Mouse (Mus musculus): ENCODE results near the gene Gse1.

Gene Gse1

DNA sequence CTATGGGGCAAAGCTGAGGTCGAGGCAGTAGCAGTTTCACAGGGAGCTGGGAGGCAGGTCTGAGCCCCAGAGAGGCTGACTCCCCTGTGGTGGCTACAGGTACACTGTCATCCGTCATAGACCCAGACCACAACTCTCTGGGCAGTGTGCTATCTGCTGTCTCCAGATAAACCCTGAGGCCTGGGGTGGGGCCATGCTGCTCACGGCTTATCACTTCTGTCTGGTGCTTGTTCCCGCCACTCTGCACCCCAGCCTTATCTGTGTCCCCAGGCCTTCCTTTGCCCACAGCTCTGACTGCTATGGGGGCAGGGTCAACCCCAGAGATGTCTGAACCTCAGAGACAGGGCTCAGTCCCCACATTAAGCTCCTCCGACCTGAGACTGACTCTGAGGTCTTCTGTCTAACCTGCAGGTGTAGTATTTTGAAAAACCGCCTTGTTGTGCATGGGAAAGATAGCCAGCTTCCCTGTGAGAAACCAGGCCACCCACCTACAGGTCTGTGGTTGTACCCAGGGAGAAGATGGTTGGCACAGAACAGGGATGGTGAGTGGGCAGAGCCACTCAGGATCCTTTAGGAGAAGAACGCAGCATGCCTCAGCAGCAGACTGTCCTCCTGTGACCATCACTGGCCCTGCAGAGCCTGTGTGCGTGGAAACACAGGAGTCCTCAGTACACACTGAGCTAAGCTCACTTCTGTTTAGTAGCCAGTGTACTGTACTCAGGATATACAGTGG, 143.6 kb downstream of the Gse1 start:
- DNase-seq (ENCODE audit: low read depth in 1 of 2, low spot score in 2 of 2), result no peak

DNA sequence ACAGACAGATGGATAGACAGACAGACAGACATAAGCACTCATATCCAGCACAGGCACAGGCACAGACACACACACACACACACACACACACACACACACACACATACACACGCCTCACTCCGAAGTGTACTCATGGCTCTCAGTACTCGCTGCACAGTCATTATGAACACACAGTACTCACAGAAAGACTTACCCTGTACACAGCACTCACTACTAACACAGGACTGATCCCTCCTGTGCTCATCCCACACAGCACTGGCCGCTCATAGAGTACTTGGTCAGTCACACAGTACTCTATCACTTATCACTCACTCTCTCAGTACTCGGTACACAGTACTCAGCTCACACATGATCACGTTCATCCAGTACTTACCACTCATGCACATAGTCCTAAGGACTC, 144.4 kb downstream of the Gse1 start:
- no peak for DNase-seq (ENCODE audit: low read depth in 1 of 2, low spot score in 2 of 2)

DNA sequence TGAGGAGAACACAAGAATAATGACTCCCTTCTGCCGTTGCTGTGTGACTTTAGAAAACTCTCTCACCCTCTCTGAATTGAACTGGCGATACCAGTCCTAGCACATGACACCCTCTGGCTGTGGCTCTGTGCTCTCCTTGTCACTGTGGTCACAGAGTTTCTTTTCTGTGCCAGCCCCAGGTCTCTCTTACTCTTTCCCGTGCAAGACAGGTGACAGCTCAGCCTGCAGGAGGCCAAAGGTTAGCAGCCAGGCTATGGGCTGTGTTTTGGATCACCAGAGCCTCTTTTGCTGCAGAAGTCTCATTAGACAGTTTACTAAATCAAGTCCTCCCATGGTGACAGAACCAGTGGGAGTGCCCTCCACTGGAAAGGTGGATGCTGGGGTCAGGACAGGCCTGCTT, 145.4 kb downstream of the Gse1 start:
- DNase-seq (ENCODE audit: low read depth in 1 of 2, low spot score in 2 of 2), result no peak

DNA sequence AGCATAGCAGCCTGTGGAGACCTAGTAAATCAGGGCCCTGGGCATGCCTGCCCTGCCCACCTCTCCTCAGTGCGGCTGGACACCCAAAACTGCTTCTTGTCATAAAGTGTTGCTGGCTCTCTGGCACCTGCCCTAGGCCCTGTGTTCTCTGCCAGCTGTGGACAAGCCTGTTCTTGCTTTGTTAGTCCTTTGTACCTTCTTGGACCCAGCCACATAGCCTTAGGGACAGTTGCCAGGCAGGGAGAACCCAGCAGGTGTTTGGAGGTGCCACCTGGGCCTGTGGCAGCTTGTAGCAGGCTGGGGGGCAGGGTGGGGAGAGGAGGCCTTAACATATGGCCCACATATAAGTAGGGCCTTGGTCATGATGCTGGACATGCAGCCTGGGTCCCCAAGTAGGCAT, 145.8 kb downstream of the Gse1 start:
- no peak for DNase-seq (ENCODE audit: low read depth in 1 of 2, low spot score in 2 of 2)

DNA sequence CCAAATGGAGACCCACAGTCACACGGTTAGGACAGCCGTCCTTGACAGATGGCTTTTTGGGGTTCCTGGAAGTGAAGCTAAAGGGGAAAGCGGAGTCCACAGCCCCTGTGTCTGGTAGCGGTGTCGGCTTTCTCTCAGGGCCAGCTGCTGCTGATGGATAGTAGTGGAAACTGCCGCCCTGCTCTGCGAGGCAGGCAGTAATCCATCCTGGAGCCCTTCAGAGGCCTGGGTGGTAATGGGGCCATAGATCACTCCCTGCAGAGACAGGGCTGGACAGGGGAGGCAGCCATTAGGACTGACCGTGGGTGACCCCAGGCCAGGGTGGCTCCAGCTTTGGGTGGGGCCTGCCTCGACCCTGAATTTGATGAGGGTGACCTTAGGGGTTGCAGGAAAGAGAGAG, 146.3 kb downstream of the Gse1 start:
- DNase-seq (ENCODE audit: low read depth in 1 of 2, low spot score in 2 of 2), result no peak

DNA sequence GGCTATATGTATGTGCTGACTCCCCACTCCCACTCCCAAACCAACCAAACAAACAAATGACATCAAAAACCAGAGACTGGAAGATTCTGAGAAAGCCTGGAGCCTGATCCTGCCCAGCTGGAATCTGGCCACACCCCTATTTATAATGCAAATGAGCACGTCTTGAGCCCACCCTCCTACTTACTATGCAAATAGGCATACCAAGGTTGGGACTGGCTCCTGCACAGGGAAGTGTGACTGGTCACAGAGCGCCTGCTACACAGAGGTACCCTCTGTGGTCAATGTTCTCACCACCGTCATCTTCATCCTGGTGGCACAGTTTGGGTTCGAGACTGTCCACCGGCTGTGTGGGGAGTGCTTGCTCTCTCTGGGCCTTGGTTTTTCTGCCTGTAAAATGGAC, 146.9 kb downstream of the Gse1 start:
- DNase-seq (ENCODE audit: low read depth in 1 of 2, low spot score in 2 of 2), result no peak

DNA sequence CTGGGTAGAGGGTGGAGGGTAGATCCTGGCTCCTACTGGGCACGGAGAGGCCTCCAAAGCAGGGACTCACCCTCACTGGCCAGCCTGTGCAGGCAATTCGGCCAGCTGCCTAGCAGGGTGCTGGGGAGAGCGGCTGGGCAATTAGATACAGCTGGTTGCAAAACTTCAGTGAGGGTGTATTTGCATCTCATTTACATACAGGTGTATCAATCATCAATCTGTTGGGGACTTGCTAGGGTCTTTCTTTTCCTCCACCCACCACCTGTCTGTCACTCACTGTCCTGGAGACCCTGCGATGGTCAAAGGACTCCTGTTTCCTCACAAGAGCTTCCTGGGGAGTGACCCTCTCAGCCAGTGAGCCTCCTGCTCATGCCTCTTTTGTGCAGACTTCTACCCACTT, 148.0 kb downstream of the Gse1 start:
- DNase-seq (ENCODE audit: low read depth in 1 of 2, low spot score in 2 of 2), result no peak

DNA sequence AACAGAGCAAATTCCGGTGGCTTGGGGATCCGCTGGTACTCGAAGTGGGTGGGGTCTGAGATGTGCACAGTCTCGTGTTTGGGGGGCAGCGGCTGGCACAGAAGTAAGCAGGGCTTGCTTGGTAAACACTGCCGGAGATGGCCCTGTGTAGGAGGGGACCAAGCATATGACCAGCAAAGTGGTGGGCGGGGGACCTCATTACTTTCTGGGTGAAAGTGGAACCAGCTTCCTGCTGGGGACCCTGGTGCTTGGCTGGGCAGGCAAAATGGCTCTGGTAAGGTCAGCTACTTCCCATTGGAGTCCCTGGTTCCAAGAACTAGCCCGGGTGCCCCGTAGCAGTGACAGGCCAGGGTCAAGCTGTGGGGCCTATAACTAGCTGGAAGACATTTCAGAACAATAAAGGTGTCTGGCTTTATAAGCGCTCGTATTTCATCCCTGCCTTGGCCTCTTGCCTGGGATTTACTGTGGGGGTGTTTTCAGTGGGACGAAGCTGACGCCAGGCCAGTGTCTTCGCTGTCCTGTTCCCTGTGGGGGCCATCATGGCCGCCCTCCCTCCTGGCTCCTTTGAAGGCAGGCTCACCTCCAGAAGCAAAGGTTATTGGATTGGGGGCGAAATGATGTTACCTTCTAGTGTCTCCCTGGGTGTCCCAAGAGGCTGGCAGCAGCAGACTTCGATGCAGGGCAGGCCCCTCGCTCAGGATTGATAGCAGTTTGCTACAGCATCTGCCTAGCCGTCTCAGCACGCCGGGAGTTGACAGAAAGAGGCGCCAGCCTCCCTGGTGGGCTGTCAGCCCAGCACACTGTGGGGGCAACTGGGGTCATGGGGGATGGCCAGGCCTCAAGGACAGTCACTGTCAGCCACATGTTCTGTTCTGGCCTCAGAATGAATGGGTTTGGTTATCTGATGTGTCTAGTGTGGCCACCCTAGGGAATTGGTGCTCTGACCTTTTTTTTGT, 148.9 kb downstream of the Gse1 start:
- no peak for DNase-seq (ENCODE audit: low read depth in 1 of 2, low spot score in 2 of 2)

DNA sequence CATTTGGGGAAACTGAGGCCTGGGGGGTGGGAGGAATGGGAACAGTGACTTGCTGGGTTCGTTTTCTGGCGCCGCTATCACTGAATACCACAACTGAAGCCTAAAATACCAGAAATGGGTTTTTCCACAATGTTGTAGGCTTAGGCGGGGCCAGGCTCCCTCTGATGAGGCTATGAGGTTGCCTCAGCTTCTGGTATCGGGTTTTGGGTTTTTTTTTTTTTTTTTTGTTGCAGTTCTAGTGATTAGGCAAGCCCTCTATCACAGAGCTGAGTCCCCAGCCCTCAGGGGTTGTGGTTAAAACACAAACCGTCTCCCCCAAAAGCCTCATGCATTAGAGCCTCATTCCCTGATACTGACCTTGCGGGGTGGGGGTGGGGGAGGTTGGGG, 149.5 kb downstream of the Gse1 start:
- no peak for DNase-seq (ENCODE audit: low read depth in 1 of 2, low spot score in 2 of 2)

DNA sequence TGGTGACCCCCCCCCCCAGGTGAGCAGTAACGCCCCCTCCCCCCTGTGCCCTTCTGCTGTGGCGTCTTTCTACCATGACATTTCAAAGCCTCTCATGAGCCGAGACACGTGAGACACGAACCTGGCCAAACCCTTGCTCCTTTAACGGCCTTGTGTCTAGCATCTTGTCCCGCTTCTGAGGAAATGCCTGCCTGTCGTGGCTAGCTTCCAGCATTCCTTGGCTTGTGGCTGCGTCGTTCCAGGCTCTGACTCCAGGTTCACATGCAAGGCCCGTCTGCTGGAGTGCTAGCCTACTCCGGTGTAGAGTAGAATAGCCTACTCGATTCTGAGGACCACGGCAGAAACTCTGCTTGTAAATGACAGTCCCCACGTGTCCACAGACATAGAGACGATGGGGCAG, 150.1 kb downstream of the Gse1 start:
- no peak for DNase-seq (ENCODE audit: low read depth in 1 of 2, low spot score in 2 of 2)

DNA sequence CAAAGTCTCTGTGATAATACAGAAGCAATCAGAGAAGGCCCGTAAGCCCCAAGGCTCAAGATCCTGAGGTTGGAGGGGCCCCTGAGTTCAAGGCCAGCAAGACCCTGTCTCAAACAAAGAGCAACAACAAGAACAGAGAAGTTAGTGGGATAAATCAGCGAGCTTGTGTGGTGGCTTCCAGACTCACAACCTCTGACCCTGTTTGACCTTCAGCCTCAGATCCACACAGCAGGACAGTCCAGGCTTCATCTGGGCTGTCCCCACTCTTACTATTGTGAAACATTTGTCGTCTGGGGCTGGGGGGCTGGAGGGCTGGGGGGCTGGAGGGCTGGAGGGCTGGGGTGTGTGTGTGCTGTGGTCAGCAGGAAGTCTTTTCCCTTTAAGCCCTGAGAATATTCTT, 150.8 kb downstream of the Gse1 start:
- DNase-seq (ENCODE audit: low read depth in 1 of 2, low spot score in 2 of 2), result no peak

DNA sequence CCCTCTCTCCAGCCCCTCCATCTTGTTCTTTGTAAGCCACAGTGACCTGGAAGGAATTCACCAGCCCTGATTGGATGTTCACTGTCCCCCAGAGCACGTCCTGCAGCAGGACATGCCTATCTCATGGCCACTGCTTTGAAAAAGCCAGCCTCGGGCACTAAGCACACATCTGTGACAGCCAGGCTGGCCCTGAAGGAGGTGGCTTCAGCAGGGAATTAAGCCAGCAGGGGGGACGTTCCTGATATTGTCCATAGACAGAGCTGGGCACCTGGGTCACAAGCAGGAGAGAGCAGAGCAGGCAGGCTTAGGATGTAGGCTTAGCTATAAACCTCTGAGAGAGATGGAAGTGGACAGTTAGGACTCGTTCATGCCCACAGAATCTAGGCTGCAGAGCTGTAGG, 153.6 kb downstream of the Gse1 start:
- no peak for DNase-seq (ENCODE audit: low read depth in 1 of 2, low spot score in 2 of 2)

DNA sequence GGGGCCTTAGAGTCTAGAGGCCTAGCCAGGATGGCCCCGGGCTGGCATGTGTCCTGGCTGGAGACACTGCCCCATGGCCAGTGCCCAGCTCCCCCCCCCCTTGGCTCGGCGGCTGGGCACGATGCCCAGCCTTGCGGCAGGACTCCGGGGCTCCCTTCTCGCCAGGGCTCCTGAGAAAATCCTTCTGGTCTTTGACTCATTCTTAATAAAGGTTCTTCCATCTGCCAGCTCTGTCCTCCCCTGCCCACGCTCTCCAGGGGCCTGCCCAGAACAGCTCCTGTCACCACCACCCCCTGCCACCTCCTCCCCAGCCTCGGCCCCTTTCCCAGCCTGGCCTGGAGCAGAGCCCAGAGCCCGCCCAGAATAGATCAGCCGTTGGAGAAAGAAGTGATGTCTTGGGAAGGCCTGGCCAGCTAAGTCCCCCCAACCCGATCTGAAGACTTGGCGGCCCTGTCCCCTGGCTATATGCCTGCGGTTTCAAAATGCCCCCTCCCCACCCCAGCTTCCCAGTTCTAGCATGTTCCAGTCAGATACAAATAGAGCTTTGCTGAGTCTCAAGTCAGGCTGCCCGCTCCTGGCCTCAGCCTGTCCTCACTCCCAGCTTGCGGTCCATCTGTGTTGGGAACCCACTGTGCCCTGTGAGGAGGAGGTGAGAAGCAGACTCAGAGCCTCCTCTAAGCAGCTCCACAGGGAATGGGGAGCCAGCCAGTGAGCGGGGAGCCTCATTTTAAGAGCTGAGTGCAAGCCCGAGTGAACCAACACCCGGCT, 154.4 kb downstream of the Gse1 start:
- DNase-seq (ENCODE audit: low read depth in 1 of 2, low spot score in 2 of 2), result no peak

DNA sequence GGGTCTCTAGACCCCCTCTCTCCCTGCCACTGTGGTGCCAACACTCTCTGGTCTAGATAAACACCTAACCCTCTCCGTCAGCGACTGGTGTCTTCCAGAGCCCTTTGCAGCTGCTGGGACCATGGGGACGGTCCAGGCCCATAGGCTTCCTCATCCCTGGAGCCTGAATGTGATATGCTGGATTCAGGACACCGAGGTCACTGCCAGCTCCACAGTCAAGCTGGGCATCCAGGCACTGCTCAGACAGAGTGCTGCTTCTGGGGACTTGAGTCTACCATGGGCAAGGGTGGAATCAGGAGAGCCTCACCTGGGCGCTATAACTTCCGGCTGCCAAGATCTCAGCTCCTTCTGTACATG, 154.9 kb downstream of the Gse1 start:
- no peak for DNase-seq (ENCODE audit: low read depth in 1 of 2, low spot score in 2 of 2)

DNA sequence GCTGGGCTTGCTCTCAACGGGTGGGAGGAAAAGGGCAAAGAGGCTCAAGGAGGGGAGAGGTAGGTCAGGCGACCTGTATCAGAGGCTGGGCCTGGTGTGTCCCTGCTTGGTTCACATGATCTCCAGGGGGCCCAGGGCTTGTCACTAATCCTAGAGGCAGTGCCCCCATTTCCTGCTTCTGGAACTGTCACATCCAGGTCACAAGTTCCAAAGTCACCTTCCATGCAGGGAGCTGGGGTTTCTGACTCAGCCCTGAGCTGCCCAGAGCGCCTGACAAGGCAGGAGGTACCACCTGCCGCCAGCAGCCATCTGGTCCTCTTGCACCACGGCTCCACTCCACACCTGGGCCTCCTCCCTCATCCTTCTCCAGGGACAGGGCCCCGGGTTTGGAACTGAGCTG, 155.5 kb downstream of the Gse1 start:
- DNase-seq (ENCODE audit: low read depth in 1 of 2, low spot score in 2 of 2), result no peak

DNA sequence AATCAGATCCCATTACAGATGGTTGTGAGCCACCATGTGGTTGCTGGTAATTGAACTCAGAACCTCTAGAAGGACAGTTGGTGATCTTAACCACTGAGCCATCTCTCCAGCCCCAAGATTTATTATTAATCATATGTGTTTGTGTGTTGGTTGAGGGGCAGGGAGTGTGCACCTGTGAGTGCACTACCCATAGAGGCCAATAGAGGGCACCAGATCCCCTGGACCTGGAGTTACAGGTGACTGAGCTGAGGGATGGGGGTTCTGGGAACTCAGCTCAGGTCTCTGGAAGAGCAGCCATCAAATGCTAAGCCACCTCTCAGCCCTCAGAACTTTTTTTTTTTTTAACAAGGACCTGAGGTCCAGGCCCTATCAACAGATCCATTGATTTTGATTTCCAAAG, 156.5 kb downstream of the Gse1 start:
- no peak for DNase-seq (ENCODE audit: low read depth in 1 of 2, low spot score in 2 of 2)

DNA sequence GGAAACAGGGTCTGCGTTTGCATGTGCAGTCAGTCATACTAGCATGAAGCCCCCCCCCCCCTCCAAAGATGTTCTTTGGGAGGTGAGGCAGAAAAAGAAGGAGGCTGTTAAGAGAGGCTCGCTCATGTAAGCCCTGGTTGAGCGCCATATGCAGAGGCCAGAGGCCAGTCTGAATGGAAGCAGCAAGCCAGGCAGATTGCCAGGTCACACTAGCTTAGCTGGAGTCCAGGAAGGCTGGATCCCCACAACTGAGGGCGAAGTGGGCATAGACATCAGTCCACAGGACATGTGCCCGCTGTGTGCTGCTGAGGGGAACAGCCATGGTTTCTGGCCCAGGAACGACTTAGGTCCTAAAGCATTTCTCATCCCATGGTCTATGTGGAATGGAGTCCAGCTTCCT, 160.0 kb downstream of the Gse1 start:
- DNase-seq (ENCODE audit: low read depth in 1 of 2, low spot score in 2 of 2), result no peak

DNA sequence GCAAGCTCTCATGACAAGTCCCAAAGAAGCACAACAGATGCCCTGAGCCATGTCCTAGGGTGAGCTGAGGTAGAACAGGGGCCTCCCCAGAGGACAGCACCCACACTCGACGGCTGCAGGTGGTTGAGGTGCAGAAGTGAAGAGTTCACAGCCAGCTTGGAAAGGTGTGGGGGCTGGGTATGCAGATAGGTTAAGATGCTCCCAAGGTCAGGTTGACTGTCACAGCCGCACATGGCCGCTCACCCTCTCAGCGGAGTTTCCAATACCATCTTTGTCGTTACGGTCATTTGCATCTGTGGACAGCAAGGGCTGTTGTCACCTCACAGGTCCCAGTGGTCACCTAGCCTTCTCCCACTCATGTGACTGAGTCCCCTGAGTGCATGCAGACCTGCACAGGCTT, 162.3 kb downstream of the Gse1 start:
- DNase-seq (ENCODE audit: low read depth in 1 of 2, low spot score in 2 of 2), result no peak

DNA sequence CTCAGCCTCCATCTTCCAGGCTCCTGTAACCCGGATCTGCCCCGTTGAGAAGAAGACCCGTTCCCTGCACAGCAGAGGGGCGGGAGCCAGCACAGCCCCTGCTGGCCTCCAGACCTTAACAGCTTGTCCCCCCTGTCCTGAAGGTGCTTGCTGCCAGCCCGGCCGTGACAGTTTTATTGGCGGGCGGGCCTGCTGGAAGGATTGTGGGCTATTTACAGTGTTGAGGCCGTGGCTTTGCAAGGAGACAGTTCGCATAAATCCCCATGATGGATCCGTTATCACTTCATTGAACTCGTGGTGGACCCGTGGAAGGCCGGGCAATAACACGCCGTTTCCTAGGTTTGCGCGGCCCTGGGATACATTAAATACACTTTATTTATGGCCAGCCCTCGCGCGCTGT, 163.6 kb downstream of the Gse1 start:
- DNase-seq (ENCODE audit: low read depth in 1 of 2, low spot score in 2 of 2), result no peak

DNA sequence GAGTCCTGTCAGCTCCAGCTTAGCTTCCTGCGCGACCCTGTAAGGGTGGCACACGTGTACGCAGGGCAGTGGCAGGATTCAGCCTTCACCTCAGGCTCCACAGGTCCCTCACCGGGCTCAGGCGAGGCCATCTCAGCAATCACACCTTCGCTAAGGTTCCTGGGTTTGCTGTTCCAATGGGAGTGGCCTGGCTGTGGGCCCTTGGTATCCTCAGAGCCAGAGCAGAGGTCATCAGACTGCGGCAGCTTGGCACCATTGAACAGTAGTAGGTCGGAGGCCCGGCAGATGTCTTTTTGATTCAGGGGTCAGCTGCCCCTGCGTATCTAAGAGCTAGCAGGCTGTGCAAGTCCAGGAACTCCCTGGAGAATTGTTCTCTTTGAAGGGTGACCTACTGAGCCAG, 164.8 kb downstream of the Gse1 start:
- no peak for DNase-seq (ENCODE audit: low read depth in 1 of 2, low spot score in 2 of 2)

DNA sequence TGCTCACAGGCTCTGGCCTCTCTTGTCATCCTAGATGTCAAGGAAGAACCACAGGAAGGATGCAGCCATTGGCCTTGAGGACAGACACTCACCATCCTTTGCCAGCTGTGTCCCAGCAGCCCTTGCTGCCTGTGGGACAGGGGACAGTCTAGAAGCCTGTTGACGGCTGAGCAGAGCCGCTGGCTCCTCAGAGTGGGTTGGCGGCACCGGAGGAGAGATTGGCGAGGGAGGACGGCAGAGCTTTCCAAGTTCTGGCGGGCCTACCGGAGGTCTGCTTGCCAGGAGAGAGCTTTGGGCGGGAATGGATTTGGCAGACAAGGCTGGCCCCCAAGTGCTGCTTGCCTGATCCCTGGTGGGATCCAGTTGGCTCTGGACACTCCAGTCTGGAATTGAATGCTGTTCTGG, 165.6 kb downstream of the Gse1 start:
- DNase-seq (ENCODE audit: low read depth in 1 of 2, low spot score in 2 of 2), result no peak

DNA sequence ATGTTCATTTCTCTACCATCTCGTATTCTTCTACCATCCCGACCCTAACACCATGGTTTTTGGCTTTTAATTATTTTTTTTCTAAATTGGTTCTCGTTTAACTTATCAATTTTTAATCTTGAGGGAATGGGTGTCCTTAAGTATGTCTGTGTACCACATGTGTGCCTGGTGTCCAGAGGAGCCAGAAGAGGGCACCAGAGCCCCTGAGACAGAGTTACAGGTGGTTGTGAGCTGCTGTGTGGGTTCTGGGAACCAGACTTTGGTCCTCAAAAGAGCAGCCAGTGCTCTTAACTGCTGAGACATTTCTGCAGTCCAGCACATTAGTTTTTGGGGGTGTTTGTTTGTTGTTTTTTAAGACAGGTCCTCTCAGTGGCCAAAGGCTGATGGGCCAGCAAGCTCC, 167.6 kb downstream of the Gse1 start:
- no peak for DNase-seq (ENCODE audit: low read depth in 1 of 2, low spot score in 2 of 2)
